Mouse (Mus musculus) c-Kit-positive CD71-positive TER-119-positive erythroid progenitor cells, embryonic 14.5 days (primary cell): Measurements from ENCODE around the gene Natd1.

Source experiments
- DNase-seq: peaks from one replicate; pipeline ENCODE4 v3.0.0-alpha.2; 2013; ENCODE audit warnings: low spot score

Natd1 gene

GRCm38 (mm10) chr11:60914491-60914890, at the start of gene Natd1:
Gene Natd1, minus strand, starts transcription at chr11:60914750.
- DNase-seq, result no peak

DNA sequence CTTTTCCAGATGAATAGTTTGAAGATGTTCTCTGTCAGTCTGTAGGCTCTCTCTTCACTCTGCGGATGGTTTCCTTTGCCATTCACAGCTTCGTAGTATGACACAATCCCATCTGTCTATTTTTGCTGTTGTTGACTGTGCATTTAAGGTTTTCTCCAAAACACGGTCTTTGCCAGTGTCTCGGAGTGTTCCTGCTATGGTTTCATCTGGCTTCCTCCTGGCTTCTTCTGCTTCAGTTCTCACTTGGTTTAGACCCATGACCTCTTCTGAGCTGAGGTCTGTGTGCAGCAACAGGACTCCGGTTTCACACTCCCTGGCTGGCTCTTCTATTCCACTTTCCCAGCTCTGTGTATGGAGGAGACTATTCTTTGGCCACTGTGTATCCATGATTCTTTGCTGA, 48.2 kb upstream of the Natd1 start:
- no peak for DNase-seq

- no peak for DNase-seq
These were observed 46.6 kb upstream of the Natd1 start for GRCm38 (mm10) chr11:60961176-60961575.

GRCm38 (mm10) chr11:60958948-60959347, 44.4 kb upstream of the Natd1 start:
- DNase-seq, result no peak

DNA sequence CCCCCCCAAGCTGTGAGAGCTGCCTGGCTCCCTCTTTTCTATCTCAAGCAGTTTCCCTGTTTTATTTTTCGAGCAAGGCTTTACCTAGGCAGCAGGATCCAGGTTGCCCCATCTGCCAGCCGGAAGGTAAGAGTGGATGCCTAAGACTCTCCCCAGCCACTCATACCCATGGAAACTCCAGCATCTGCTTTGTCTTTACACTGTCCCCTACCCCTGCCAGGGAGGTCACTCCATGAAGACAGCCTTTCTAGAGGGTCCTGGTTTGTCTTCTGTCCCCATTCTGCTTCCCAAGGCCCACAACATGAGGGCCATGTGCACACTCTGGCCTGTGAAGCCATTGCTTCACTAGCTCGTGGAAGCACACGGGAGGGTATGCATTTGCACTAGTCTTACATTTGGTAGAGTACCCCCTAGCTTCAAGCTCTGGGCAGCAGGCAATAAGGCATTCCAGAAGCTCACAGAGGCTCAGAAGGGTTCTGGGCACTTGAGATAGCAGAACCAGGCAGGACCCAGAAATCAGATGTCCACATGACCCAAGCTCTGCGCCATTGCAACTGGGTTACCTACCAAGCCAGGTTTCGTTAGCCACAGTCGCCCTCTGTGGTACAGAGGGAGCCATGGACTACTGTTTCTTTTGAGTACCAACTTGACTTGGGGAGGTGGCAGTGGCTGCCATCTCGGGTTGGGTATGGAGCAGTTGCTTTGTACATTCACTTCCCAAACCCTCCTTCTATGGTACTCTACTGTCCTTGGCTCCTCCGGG, 41.3 kb upstream of the Natd1 start:
- no peak for DNase-seq

- no peak for DNase-seq
These were observed 39.9 kb upstream of the Natd1 start for GRCm38 (mm10) chr11:60954255-60955104.

DNA sequence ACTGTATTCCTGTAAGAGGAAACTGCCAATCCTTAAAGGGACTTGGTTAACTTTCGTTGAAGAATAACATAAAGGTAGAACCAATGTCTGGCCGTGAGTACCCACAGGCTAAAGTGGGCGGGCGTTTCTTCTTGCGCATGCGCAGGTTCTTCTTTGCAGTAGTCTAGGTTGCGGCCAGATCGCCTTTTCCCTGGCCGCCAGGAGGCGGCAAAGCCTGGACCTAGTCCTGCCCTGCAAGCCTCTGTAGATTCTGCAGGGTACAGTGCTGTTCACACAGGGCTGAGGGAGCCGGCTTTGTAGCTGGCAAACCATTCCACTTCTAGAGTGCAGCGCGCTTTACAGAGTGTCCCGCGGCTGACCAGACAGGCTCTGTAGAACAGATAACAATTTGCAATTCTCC, 39.3 kb upstream of the Natd1 start:
- peak; percentile 81 for DNase-seq

DNA sequence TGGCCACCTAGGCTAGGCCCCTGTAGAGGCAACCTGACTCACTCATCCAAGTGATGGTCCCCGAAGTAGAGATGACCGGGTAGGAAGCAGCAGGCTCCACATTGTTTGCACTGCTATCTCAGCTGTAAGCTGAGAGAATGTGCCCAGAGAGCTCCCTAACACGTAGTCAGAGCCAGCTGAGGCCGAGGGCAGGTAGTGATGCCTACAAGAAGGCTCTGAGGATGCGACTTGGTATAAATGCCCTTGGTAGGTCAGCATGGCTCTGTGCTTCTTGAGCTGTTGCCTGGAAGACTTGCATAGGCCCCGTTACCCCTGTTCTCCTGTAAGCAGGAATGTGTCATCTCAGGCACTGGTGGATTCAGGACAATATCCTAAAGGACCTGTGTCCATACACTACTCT, 38.4 kb upstream of the Natd1 start:
- DNase-seq, result no peak

DNA sequence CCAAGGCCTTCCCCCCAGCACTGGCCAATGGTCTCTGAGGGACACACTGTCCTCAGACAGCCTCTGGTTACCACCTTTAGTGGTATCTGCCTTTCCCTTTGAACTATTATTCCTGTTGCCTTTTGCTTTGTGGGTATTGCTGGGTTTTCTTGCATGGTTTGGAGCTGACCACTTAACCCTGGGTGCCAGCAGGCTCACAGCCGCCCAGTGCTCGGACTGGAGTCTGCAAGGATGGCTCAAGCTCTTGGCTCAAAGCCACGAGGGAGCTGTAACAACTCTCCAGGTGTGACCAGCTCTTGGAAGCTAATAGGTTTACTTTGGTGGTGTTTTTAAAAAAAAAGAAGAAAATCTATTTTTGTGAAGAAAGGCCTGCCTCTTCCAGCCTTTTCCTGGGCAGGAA, 37.8 kb upstream of the Natd1 start:
- no peak for DNase-seq

DNA sequence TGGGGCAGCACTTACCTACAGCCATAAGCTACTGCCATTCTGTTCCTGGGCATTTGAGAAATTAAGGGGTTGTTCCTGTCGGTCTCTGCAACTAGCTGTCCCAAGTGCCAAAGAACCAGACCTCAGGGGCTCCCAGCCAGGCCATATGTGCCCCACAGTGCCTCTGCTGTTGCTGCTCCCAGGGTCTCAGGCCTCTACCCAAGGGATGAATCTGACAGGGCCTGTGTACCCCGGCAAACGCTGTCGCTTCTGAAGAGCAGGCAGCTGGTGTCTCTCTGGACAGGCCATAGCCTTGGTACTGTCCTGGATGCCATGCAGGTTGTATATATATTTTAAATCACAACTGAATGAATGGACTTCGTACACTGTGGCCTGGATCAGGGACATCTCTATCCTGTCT, 37.3 kb upstream of the Natd1 start:
- no peak for DNase-seq

DNA sequence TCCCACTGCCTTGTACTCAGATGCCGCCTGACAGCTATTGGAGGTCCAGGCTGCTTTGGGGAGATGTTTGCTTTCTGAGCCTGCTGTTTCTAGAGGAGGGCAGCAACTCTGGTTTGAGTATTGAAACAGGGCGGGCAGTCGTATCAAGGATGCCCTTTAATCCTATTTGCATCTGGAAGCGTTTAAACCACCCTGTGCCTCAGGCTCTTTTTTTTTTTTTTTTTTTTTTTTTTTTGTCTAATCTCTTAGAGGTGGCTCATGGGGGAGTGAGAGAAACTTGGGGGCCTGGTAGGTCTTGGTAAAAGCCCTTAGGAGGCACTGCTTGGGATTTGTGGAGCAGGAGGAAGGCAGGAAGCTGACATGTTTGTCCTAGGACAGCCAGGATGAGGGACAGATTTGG, 30.5 kb upstream of the Natd1 start:
- DNase-seq, result no peak

- peak; percentile 61 for DNase-seq
These were observed 27.9 kb upstream of the Natd1 start for GRCm38 (mm10) chr11:60942263-60943015.

- DNase-seq, result peak; percentile 53
These were observed 26.8 kb upstream of the Natd1 start for GRCm38 (mm10) chr11:60941370-60941769.

- DNase-seq, result no peak
These were observed 26.0 kb upstream of the Natd1 start for GRCm38 (mm10) chr11:60940501-60940900.

GRCm38 (mm10) chr11:60939487-60939886, 24.9 kb upstream of the Natd1 start:
- no peak for DNase-seq

GRCm38 (mm10) chr11:60937611-60938010, 23.1 kb upstream of the Natd1 start:
- DNase-seq, result no peak

- no peak for DNase-seq
These were observed 21.4 kb upstream of the Natd1 start for GRCm38 (mm10) chr11:60935975-60936373.

DNA sequence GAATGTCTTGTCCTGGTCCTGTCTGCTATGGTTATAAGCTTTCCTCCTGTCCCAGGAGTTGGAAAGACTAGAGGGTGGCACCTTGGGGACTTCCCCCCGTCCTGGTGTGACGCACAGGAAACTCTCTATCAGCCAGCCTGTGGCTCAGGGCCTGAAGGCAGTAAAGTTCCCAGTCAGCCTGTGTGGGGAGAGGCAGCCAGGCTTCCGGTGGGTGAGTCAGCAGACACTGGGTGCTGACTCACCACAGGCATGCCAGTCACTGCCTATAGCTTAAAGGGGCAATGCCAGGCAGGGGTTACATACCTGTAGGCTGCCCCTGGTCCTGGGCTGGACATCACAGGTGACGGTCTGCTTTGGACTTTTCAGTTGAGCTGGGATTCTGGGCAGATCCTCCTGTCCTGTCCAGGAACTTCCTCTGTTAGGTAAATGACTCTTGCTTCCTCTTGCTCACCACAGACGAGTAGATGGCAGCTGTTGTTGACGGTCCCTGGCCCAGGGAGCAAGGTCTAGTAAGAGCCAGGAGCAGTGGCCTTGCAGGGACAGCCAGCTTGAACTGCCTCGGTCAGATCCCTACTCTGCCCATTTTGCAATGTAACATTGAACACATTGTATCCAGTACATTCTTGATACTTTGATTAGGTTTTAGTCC, 20.9 kb upstream of the Natd1 start:
- DNase-seq, result peak; percentile 87

DNA sequence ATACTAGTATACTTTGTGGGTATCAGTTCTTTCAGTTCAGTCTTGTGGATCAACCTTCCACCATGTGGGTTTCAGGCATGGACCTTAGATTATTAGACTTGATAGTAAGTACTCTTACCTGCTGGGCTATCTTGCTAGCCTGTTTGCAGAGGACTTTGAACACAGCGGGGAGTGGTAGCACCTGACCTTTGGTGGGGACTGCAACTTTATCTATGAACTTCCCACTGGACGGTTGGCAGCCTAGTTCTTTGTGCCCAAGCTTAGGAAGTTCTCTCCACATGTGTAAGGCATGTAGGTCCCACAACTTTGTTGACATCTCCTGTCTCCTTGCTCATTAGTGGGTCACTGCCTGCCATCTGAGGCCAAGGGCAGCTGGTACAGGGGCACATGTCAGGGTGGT, 20.2 kb upstream of the Natd1 start:
- DNase-seq, result no peak

DNA sequence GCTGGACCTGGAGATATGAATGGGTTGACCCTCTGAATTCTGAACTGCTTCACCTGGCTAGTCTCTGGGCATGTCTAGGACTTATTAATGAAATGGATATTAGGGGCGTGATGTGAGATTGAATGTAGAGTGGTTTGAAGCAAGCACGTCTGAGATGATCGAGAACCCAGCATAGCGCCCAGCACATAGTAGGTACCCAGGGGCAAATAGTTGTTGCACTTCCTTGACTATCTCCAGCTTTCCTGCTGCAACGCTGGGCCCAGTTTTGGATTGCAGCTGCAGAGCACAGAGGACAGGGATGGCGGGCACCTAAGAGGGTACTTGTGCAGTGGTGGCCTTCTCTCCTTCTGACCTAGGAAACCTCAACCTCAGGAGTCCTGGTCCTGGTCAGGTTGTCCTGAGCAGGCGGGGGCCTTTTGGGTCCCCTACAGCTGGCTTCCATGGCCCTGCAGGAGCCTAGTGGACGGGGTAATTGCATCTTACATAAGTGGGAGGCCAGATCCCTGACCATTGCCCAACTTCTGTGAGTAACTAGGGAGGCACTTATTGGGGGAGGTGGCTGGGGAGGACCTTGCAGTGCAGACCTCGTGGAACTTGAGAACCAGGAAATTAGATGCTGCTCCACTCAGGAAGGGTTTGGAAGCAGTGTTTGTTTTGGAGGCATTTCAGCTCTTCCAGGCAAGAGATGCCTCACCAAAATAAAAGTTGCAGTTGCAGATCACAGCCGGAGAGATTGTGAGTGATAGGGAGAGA, 18.8 kb upstream of the Natd1 start:
- no peak for DNase-seq

- DNase-seq, result no peak
These were observed 18.0 kb upstream of the Natd1 start for GRCm38 (mm10) chr11:60932503-60933020.
